Comparison of ENCODE assay signal across 13 mouse cellular contexts in genomic region chr12:103670344-103670743, GRCm38 (mm10). TPM values are rescaled to one million over a fixed set of nuclear protein-coding genes. Genes with fewer than 3 reads are reported as not detected.
DNase-seq lines count a peak whose midpoint lies in the region; TF ChIP-seq lines count a peak whose summit lies in the region.
"Had no signal": no experiment of that assay in that cellular context is flagged by ENCODE, and none has a peak within 500 bp of the region (broad histone marks: within the 10 kb centered on the region; RNA-seq: fewer than 3 reads in every experiment).

No protein-coding gene starts in this region.

- no peak for TF ChIP-seq POLR2A in lung, adult 2 months (IDR thresholded peaks at IDR 0.05; ENCODE audit: borderline replicate concordance, extremely low read depth, low read depth, low read length)
- TF ChIP-seq POLR2A in kidney, adult 2 months (IDR thresholded peaks at IDR 0.05; ENCODE audit: low read depth, low read length) = no peak

- H3K27me3 ChIP-seq in kidney, adult 2 months (replicated peaks; ENCODE audit: control insufficient read depth, insufficient read depth, low read length) = no peaks in the 10 kb centered on the region
- H3K27me3 ChIP-seq: heart, embryonic 12.5 days; kidney, embryonic 15.5 days; Patski; stomach, embryonic 15.5 days had no signal

- no peaks in the 10 kb centered on the region for H3K36me3 ChIP-seq in kidney, adult 2 months (ENCODE audit: control insufficient read depth, insufficient read depth, low read length)
- H3K36me3 ChIP-seq: heart, embryonic 12.5 days; kidney, embryonic 15.5 days; stomach, embryonic 15.5 days had no signal

- H3K4me1 ChIP-seq in lung, adult 2 months (ENCODE audit: control insufficient read depth, insufficient read depth, low read length) = 0 out of 2 replicates have a peak, but pooled peaks cover 4% of the 10 kb centered on the region
- H3K4me1 ChIP-seq in kidney, adult 2 months (ENCODE audit: control insufficient read depth, insufficient read depth, low read length) = no peaks in the 10 kb centered on the region
- H3K4me1 ChIP-seq: kidney, embryonic 15.5 days had no signal

- TF ChIP-seq CTCF in lung, adult 2 months (IDR thresholded peaks at IDR 0.05; ENCODE audit: insufficient read depth, low read length) = no peak
- TF ChIP-seq CTCF in kidney, adult 2 months (conservative IDR thresholded peaks at IDR 0.05; ENCODE audit: insufficient read depth, insufficient read length, low read depth, low read length) = no peak

- DNase-seq in cerebellum, postnatal 14 days = peak; percentile 25 to 39
- no peak for DNase-seq in cerebellum, adult 8-10 months
- peak; percentile 31 for DNase-seq in ovary, adult 18-20 months (ENCODE audit: low spot score)
- DNase-seq in ovary, postnatal 14 days (ENCODE audit: low spot score) = no peak
- DNase-seq in lung, adult 2 months = peak; percentile 12
- peak; percentile 53 for DNase-seq in telencephalon, adult 2 months (ENCODE audit: low read depth, low spot score)
- DNase-seq in kidney, adult 2 months = no peak
- DNase-seq in cerebellum, postnatal 25 days = no peak

- 48% methylated on average over 5 of the region's 5 CpGs for WGBS in lung, adult 2 months
- WGBS in kidney, adult 2 months = 89% methylated on average over 5 of the region's 5 CpGs

- no peak overlapping the region for H3K27ac ChIP-seq in kidney, adult 2 months (ENCODE audit: insufficient read depth, low read depth, low read length)
- H3K27ac ChIP-seq: kidney, embryonic 15.5 days; stomach, embryonic 15.5 days had no signal

- H3K4me3 ChIP-seq in lung, adult 2 months (replicated peaks; ENCODE audit: extremely low read depth, low read depth, low read length) = no peak overlapping the region
- H3K4me3 ChIP-seq in kidney, adult 2 months (ENCODE audit: insufficient read depth, low read depth, low read length) = no peak overlapping the region
- H3K4me3 ChIP-seq: heart, embryonic 12.5 days; kidney, embryonic 15.5 days; stomach, embryonic 15.5 days had no signal

RNA-seq across cellular contexts. Expression of gene Serpina16, which starts 5.6 kb away (rescaled TPM):
- not detected in 2 replicates for polyA plus RNA-seq in lung, adult 2 months (2012; rRNA removed)
- not detected in 2 replicates for polyA plus RNA-seq in kidney, adult 2 months (2012; rRNA removed)
- polyA plus RNA-seq: heart, embryonic 12.5 days; kidney, embryonic 15.5 days; neural tube, embryonic 14.5 days had no signal

RNA-seq across cellular contexts. Expression of gene Serpina6, which starts 13.3 kb away (rescaled TPM):
- 0.07 TPM in 1 of 2 replicates, not detected in the other for polyA plus RNA-seq in lung, adult 2 months (2012; rRNA removed)
- polyA plus RNA-seq in kidney, adult 2 months (2012; rRNA removed) = 0.58 and 0.81 TPM in 2 replicates

RNA-seq across cellular contexts. Expression of gene Serpina1f, which starts 25.0 kb away (rescaled TPM):
- not detected in 2 replicates for polyA plus RNA-seq in lung, adult 2 months (2012; rRNA removed)
- 214 and 308 TPM in 2 replicates for polyA plus RNA-seq in kidney, adult 2 months (2012; rRNA removed)
- polyA plus RNA-seq: heart, embryonic 12.5 days; kidney, embryonic 15.5 days; neural tube, embryonic 14.5 days; stomach, embryonic 15.5 days had no signal

RNA-seq across cellular contexts. Expression of gene Serpina10, which starts 39.1 kb away (rescaled TPM):
- polyA plus RNA-seq in lung, adult 2 months (2012; rRNA removed) = 0.10 and 0.22 TPM in 2 replicates
- 1.5 TPM in 2 replicates for polyA plus RNA-seq in kidney, adult 2 months (2012; rRNA removed)
- polyA plus RNA-seq: neural tube, embryonic 14.5 days had no signal

Comparison
In these comparisons a context has a peak if more than half of its experiments do, and no peak if none do; other contexts are left out.
1. DNase-seq: peak in cerebellum, postnatal 14 days (2 of 2), ovary, adult 18-20 months (single experiment), lung, adult 2 months (single experiment) and telencephalon, adult 2 months (single experiment); none in cerebellum, adult 8-10 months (single experiment), ovary, postnatal 14 days (single experiment), kidney, adult 2 months (single experiment) and cerebellum, postnatal 25 days (0 of 2).
2. RNA of gene Serpina1f, which starts 25.0 kb away (polyA plus RNA-seq): 214 to 308 TPM in kidney, adult 2 months; not detected in lung, adult 2 months; every median in the first group is over 100 times any median in the second.